Mouse (Mus musculus): Measurements from ENCODE around the gene Ntmt1. TPM values are rescaled to one million over a fixed set of nuclear protein-coding genes. Genes with fewer than 3 reads are reported as not detected.

Ntmt1 gene
- polyA plus RNA-seq, 1 experiment from 2014 or later, result 81.7 TPM

- Histone ChIP-seq H3K27me3 (replicated peaks; ENCODE audit: control insufficient read depth, insufficient read depth, low read length) (no peaks in the 10 kb centered on the region), H3K4me3 (ENCODE audit: low read depth, low read length) (no peak overlapping the region), H3K4me2 (ENCODE audit: low read depth, low read length) (no peak overlapping the region), H3K9ac (ENCODE audit: low read depth, low read length) (no peak overlapping the region), H3K4me1 (ENCODE audit: control insufficient read depth, insufficient read depth, low read length) (peaks cover 54% of the 10 kb centered on the region), H3K9me3 (ENCODE audit: control insufficient read depth, low read length) (no peaks in the 10 kb centered on the region), H3K36me3 (ENCODE audit: control insufficient read depth, insufficient read depth, low read length) (no peaks in the 10 kb centered on the region), H3K27ac (replicated peaks; ENCODE audit: low read depth, low read length) (no peak overlapping the region)
- ATAC-seq (ENCODE audit: low read depth) (no peak), DNase-seq (ENCODE audit: low spot score) (no peak)
- 73% methylated on average over 6 of the region's 6 CpGs for WGBS
These were observed 49.5 kb downstream of the Ntmt1 start for GRCm38 (mm10) chr2:30857076-30857475.

GRCm38 (mm10) chr2:30859782-30860181 is 52.2 kb downstream of the Ntmt1 start:
- H3K27me3 ChIP-seq (replicated peaks; ENCODE audit: control insufficient read depth, insufficient read depth, low read length), result no peaks in the 10 kb centered on the region
- H3K36me3 ChIP-seq (ENCODE audit: control insufficient read depth, insufficient read depth, low read length), result no peaks in the 10 kb centered on the region
- no peak overlapping the region for H3K9ac ChIP-seq (ENCODE audit: low read depth, low read length)
- no peak overlapping the region for H3K4me2 ChIP-seq (ENCODE audit: low read depth, low read length)
- 72% methylated on average over 5 of the region's 5 CpGs for WGBS
- H3K4me3 ChIP-seq (ENCODE audit: low read depth, low read length), result no peak overlapping the region
- H3K9me3 ChIP-seq (ENCODE audit: control insufficient read depth, low read length), result no peaks in the 10 kb centered on the region
- DNase-seq (ENCODE audit: low spot score) (no peak), ATAC-seq (ENCODE audit: low read depth) (no peak)
- peaks cover 45% of the 10 kb centered on the region for H3K4me1 ChIP-seq (ENCODE audit: control insufficient read depth, insufficient read depth, low read length)
- no peak overlapping the region for H3K27ac ChIP-seq (replicated peaks; ENCODE audit: low read depth, low read length)

GRCm38 (mm10) chr2:30862081-30862480 is 54.5 kb downstream of the Ntmt1 start:
- H3K27me3 ChIP-seq (replicated peaks; ENCODE audit: control insufficient read depth, insufficient read depth, low read length), result no peaks in the 10 kb centered on the region
- 74% methylated on average over 4 of the region's 4 CpGs for WGBS
- DNase-seq (ENCODE audit: low spot score), result no peak
- H3K9me3 ChIP-seq (ENCODE audit: control insufficient read depth, low read length), result no peaks in the 10 kb centered on the region
- H3K4me1 ChIP-seq (ENCODE audit: control insufficient read depth, insufficient read depth, low read length), result peaks cover 49% of the 10 kb centered on the region
- no peak overlapping the region for H3K4me2 ChIP-seq (ENCODE audit: low read depth, low read length)
- no peak overlapping the region for H3K9ac ChIP-seq (ENCODE audit: low read depth, low read length)
- no peak for ATAC-seq (ENCODE audit: low read depth)
- no peaks in the 10 kb centered on the region for H3K36me3 ChIP-seq (ENCODE audit: control insufficient read depth, insufficient read depth, low read length)
- no peak overlapping the region for H3K27ac ChIP-seq (replicated peaks; ENCODE audit: low read depth, low read length)
- no peak overlapping the region for H3K4me3 ChIP-seq (ENCODE audit: low read depth, low read length)

- no peaks in the 10 kb centered on the region for H3K27me3 ChIP-seq (replicated peaks; ENCODE audit: control insufficient read depth, insufficient read depth, low read length)
- ATAC-seq (ENCODE audit: low read depth) (no peak), DNase-seq (ENCODE audit: low spot score) (no peak)
- H3K27ac ChIP-seq (replicated peaks; ENCODE audit: low read depth, low read length), result peak overlapping the region; percentile 78; the same call in 1 of the 2 replicates
- WGBS, result 54% methylated on average over 9 of the region's 9 CpGs
- H3K9ac ChIP-seq (ENCODE audit: low read depth, low read length), result no peak overlapping the region
- H3K4me3 ChIP-seq (ENCODE audit: low read depth, low read length), result no peak overlapping the region
- H3K4me2 ChIP-seq (ENCODE audit: low read depth, low read length), result no peak overlapping the region
- H3K4me1 ChIP-seq (ENCODE audit: control insufficient read depth, insufficient read depth, low read length), result peaks cover 35% of the 10 kb centered on the region
- H3K36me3 ChIP-seq (ENCODE audit: control insufficient read depth, insufficient read depth, low read length), result no peaks in the 10 kb centered on the region
- no peaks in the 10 kb centered on the region for H3K9me3 ChIP-seq (ENCODE audit: control insufficient read depth, low read length)
These were observed 55.9 kb downstream of the Ntmt1 start for GRCm38 (mm10) chr2:30863574-30863973.

- WGBS, result 2% methylated on average over 25 of the region's 35 CpGs
- DNase-seq (ENCODE audit: low spot score) (peak; percentile 81), ATAC-seq (ENCODE audit: low read depth) (peak; percentile 77)
- Histone ChIP-seq H3K4me2 (ENCODE audit: low read depth, low read length) (peak overlapping the region; percentile 63), H3K4me1 (ENCODE audit: control insufficient read depth, insufficient read depth, low read length) (peaks cover 24% of the 10 kb centered on the region), H3K36me3 (ENCODE audit: control insufficient read depth, insufficient read depth, low read length) (no peaks in the 10 kb centered on the region), H3K4me3 (ENCODE audit: low read depth, low read length) (peak overlapping the region; percentile 35), H3K27ac (replicated peaks; ENCODE audit: low read depth, low read length) (peak overlapping the region; percentile 78), H3K9me3 (ENCODE audit: control insufficient read depth, low read length) (no peaks in the 10 kb centered on the region), H3K27me3 (replicated peaks; ENCODE audit: control insufficient read depth, insufficient read depth, low read length) (no peaks in the 10 kb centered on the region), H3K9ac (ENCODE audit: low read depth, low read length) (peak overlapping the region; percentile 59)
These were observed 57.3 kb downstream of the Ntmt1 start for GRCm38 (mm10) chr2:30864968-30865381.

- ATAC-seq (ENCODE audit: low read depth) (no peak), DNase-seq (ENCODE audit: low spot score) (no peak)
- Histone ChIP-seq H3K27me3 (replicated peaks; ENCODE audit: control insufficient read depth, insufficient read depth, low read length) (no peaks in the 10 kb centered on the region), H3K9ac (ENCODE audit: low read depth, low read length) (0 out of 2 replicates have a peak overlapping the region, but pooled peaks have one; percentile 59), H3K4me3 (ENCODE audit: low read depth, low read length) (peak overlapping the region; percentile 35; the same call in 1 of the 2 replicates), H3K27ac (replicated peaks; ENCODE audit: low read depth, low read length) (peak overlapping the region; percentile 78), H3K9me3 (ENCODE audit: control insufficient read depth, low read length) (no peaks in the 10 kb centered on the region), H3K4me1 (ENCODE audit: control insufficient read depth, insufficient read depth, low read length) (peaks cover 28% of the 10 kb centered on the region), H3K36me3 (ENCODE audit: control insufficient read depth, insufficient read depth, low read length) (no peaks in the 10 kb centered on the region), H3K4me2 (ENCODE audit: low read depth, low read length) (peak overlapping the region; percentile 63)
- 44% methylated on average over 3 of the region's 3 CpGs for WGBS
These were observed 57.8 kb downstream of the Ntmt1 start for GRCm38 (mm10) chr2:30865426-30865825.

GRCm38 (mm10) chr2:30870863-30871262 is 63.2 kb downstream of the Ntmt1 start:
- Histone ChIP-seq H3K4me3 (ENCODE audit: low read depth, low read length) (no peak overlapping the region), H3K4me2 (ENCODE audit: low read depth, low read length) (no peak overlapping the region), H3K4me1 (ENCODE audit: control insufficient read depth, insufficient read depth, low read length) (peaks cover 47% of the 10 kb centered on the region), H3K36me3 (ENCODE audit: control insufficient read depth, insufficient read depth, low read length) (no peaks in the 10 kb centered on the region), H3K9ac (ENCODE audit: low read depth, low read length) (no peak overlapping the region), H3K27me3 (replicated peaks; ENCODE audit: control insufficient read depth, insufficient read depth, low read length) (no peaks in the 10 kb centered on the region), H3K27ac (replicated peaks; ENCODE audit: low read depth, low read length) (peak overlapping the region; percentile 73), H3K9me3 (ENCODE audit: control insufficient read depth, low read length) (no peaks in the 10 kb centered on the region)
- ATAC-seq (ENCODE audit: low read depth) (peak; percentile 42), DNase-seq (ENCODE audit: low spot score) (peak; percentile 88)
- WGBS, result 57% methylated on average over 7 of the region's 8 CpGs

Other genes starting within 250 kb of the Ntmt1 start
- 0.96 and 1.7 TPM in 2 replicates for gene Cstad, start 212.8 kb upstream of the Ntmt1 start, polyA plus RNA-seq (2014; fragmentation: Nextera tagmentation; extraction: Ambion mirVana)
- gene 1700001O22Rik, start 4.2 kb upstream of the Ntmt1 start, polyA plus RNA-seq (2014; fragmentation: Nextera tagmentation; extraction: Ambion mirVana), result 1.9 and 2.5 TPM in 2 replicates
- gene Asb6, start 22.5 kb downstream of the Ntmt1 start, polyA plus RNA-seq (2014; fragmentation: Nextera tagmentation; extraction: Ambion mirVana), result 26.6 and 30.4 TPM in 2 replicates
- gene Prrx2, start 27.1 kb downstream of the Ntmt1 start, polyA plus RNA-seq (2014; fragmentation: Nextera tagmentation; extraction: Ambion mirVana), result 63.8 and 68.0 TPM in 2 replicates
- 14.9 and 17.3 TPM in 2 replicates for gene Ptges, start 122.0 kb downstream of the Ntmt1 start, polyA plus RNA-seq (2014; fragmentation: Nextera tagmentation; extraction: Ambion mirVana)
- 41.3 and 41.8 TPM in 2 replicates for gene Tor1b, start 145.1 kb downstream of the Ntmt1 start, polyA plus RNA-seq (2014; fragmentation: Nextera tagmentation; extraction: Ambion mirVana)
- 68.3 and 68.8 TPM in 2 replicates for gene Tor1a, start 160.1 kb downstream of the Ntmt1 start, polyA plus RNA-seq (2014; fragmentation: Nextera tagmentation; extraction: Ambion mirVana)
- gene BC005624, start 174.4 kb downstream of the Ntmt1 start, polyA plus RNA-seq (2014; fragmentation: Nextera tagmentation; extraction: Ambion mirVana), result 46.7 and 48.1 TPM in 2 replicates
- gene Usp20, start 174.5 kb downstream of the Ntmt1 start, polyA plus RNA-seq (2014; fragmentation: Nextera tagmentation; extraction: Ambion mirVana), result 20.9 and 21.7 TPM in 2 replicates

Data from embryonic facial prominence, embryonic 14.5 days (tissue).